22 mouse cellular contexts compared by ENCODE assay signal in genomic region chr10:40510356-40510755, GRCm38 (mm10). TPM values are rescaled to one million over a fixed set of nuclear protein-coding genes. Genes with fewer than 3 reads are reported as not detected.
"Had no signal": no experiment of that assay in that cellular context is flagged by ENCODE, and none has a peak within 500 bp of the region (broad histone marks: within the 10 kb centered on the region; RNA-seq: fewer than 3 reads in every experiment).

No protein-coding gene starts in this region.

- H3K36me3 ChIP-seq: intestine, embryonic 15.5 days; kidney, embryonic 15.5 days; limb, embryonic 15.5 days; liver, embryonic 12.5 days; midbrain, embryonic 13.5 days; neural tube, embryonic 15.5 days had no signal

- H3K9ac ChIP-seq: intestine, embryonic 15.5 days; kidney, embryonic 15.5 days; limb, embryonic 15.5 days; liver, embryonic 12.5 days; midbrain, embryonic 13.5 days; neural tube, embryonic 15.5 days had no signal

- H3K27me3 ChIP-seq: intestine, embryonic 15.5 days; kidney, embryonic 15.5 days; limb, embryonic 15.5 days; liver, embryonic 12.5 days; midbrain, embryonic 13.5 days; neural tube, embryonic 15.5 days had no signal

- ATAC-seq: hindbrain, postnatal 0 days; intestine, embryonic 15.5 days; liver, embryonic 12.5 days; midbrain, embryonic 13.5 days had no signal

- H3K4me3 ChIP-seq: intestine, embryonic 15.5 days; kidney, embryonic 15.5 days; limb, embryonic 15.5 days; liver, embryonic 12.5 days; midbrain, embryonic 13.5 days; neural tube, embryonic 15.5 days had no signal

- H3K4me1 ChIP-seq: intestine, embryonic 15.5 days; kidney, embryonic 15.5 days; liver, embryonic 12.5 days; midbrain, embryonic 13.5 days; neural tube, embryonic 15.5 days had no signal

- H3K27ac ChIP-seq: hindbrain, postnatal 0 days; intestine, embryonic 15.5 days; limb, embryonic 15.5 days; liver, embryonic 12.5 days; midbrain, embryonic 13.5 days; neural tube, embryonic 15.5 days had no signal

- DNase-seq: kidney, adult 2 months; kidney, postnatal 14 days; left cerebral cortex, postnatal 4 days; lung, postnatal 10 days; right cerebral cortex, adult 18-20 months; right cerebral cortex, postnatal 25 days had no signal

- H3K4me2 ChIP-seq: intestine, embryonic 15.5 days; kidney, embryonic 15.5 days; limb, embryonic 15.5 days; liver, embryonic 12.5 days; midbrain, embryonic 13.5 days; neural tube, embryonic 15.5 days had no signal

- H3K9me3 ChIP-seq: intestine, embryonic 15.5 days; kidney, embryonic 15.5 days; limb, embryonic 15.5 days; liver, embryonic 12.5 days; neural tube, embryonic 15.5 days had no signal

RNA-seq across cellular contexts. Expression of gene Slc22a16, which starts 59.8 kb away (rescaled TPM):
- total RNA-seq: hindbrain, postnatal 0 days; layer of hippocampus, adult 8-10 months; layer of hippocampus, postnatal 14 days; left cerebral cortex, adult 18-20 months; left cerebral cortex, postnatal 10 days; left cerebral cortex, postnatal 4 days; megakaryocyte-erythroid progenitor cell, adult 5-6 weeks; midbrain, postnatal 0 days had no signal
- polyA plus RNA-seq: hindbrain, postnatal 0 days; intestine, embryonic 15.5 days; kidney, adult 2 months; kidney, embryonic 15.5 days; large intestine, adult 2 months; limb, embryonic 15.5 days; liver, embryonic 12.5 days; liver, embryonic 16.5 days; midbrain, embryonic 13.5 days; midbrain, postnatal 0 days; neural tube, embryonic 11.5 days; neural tube, embryonic 15.5 days had no signal
